Mouse (Mus musculus) CH12.LX (cell line): ENCODE measurements around the gene Olfr969.

Experiments
- CHD2 ChIP-seq: IDR thresholded peaks from 2 replicates; pipeline ENCODE4 v1.6.1; 2011; ENCODE audit warnings: low read length, improper control_type of control experiment
- CTCF ChIP-seq, 2 experiments: IDR thresholded peaks in 1 of 2; conservative IDR thresholded peaks in 1 of 2; 2 replicates each; pipeline ENCODE4 v1.5.1; 2011 to 2012; ENCODE audit warnings: low read depth in 2 of 2, low read length in 2 of 2, improper control_type of control experiment in 1 of 2, inconsistent platforms in 1 of 2, mild to moderate bottlenecking in 1 of 2, moderate library complexity in 1 of 2
- ELF1 ChIP-seq: IDR thresholded peaks from 2 replicates; pipeline ENCODE4 v1.6.1; 2014; ENCODE audit warnings: low read depth, mild to moderate bottlenecking, inconsistent platforms, low read length, improper control_type of control experiment
- KAT2A ChIP-seq: IDR thresholded peaks from 2 replicates; pipeline ENCODE4 v1.6.1; 2012; ENCODE audit warnings: low read length, improper control_type of control experiment, inconsistent platforms; ENCODE audit not compliant: insufficient replicate concordance
- MAZ ChIP-seq: IDR thresholded peaks from 2 replicates; pipeline ENCODE4 v1.6.1; 2012; ENCODE audit warnings: low read depth, mild to moderate bottlenecking, inconsistent platforms, low read length, improper control_type of control experiment, moderate library complexity
- MYC ChIP-seq: IDR thresholded peaks from 2 replicates; pipeline ENCODE4 v1.6.1; 2011; ENCODE audit warnings: low read depth, mild to moderate bottlenecking, improper control_type of control experiment, low read length
- POLR2A ChIP-seq: IDR thresholded peaks from 2 replicates; pipeline ENCODE4 v1.6.1; 2011; ENCODE audit warnings: low read depth, mild to moderate bottlenecking, improper control_type of control experiment, low read length
- SIN3A ChIP-seq: IDR thresholded peaks from 2 replicates; pipeline ENCODE4 v1.6.1; 2012; ENCODE audit warnings: low read length, improper control_type of control experiment, inconsistent platforms
- TCF12 ChIP-seq: IDR thresholded peaks from 2 replicates; pipeline ENCODE4 v1.6.1; 2014; ENCODE audit warnings: low read depth, mild to moderate bottlenecking, inconsistent platforms, low read length, improper control_type of control experiment

DNA sequence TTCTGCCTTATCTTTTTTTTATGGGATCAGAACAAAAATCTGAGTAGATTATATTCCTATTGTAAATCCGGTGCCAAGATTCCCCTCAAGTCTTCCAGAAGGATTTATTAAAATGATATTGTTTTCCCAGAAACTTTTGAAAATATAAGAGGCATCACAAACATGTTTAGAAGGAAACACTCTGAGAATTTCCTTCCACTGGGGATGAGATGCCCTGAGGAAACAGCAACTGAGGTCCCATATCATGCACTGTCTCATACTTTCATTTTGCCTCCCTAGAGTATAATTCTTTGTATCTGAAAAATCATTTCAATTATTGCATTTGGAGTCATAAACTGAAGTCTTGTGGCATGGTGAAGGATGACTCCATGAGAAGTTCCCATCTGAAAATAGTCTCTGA, 7.6 kb upstream of the Olfr969 start, which contains the start of gene Olfr968:
- TF ChIP-seq CTCF (conservative IDR thresholded peaks at IDR 0.05 in 1 of 2, IDR thresholded peaks at IDR 0.05 in 1 of 2; ENCODE audit: low read depth in 2 of 2, low read length in 2 of 2) (no peak), ELF1 (no peak), CHD2 (no peak), MAZ (no peak), SIN3A (no peak), TCF12 (no peak), POLR2A (no peak), MYC (no peak), KAT2A (no peak)
